Mouse (Mus musculus): ENCODE results near the gene Ywhae.

Ywhae gene

GRCm38 (mm10) chr11:75794602-75795320 is 62.1 kb downstream of the Ywhae start:
- no peak for DNase-seq (ENCODE audit: low read depth, low spot score)

GRCm38 (mm10) chr11:75795321-75795636 is 62.6 kb downstream of the Ywhae start:
- DNase-seq (ENCODE audit: low read depth, low spot score) = no peak

- peak; percentile 16 for DNase-seq (ENCODE audit: low read depth, low spot score)
Observed at GRCm38 (mm10) chr11:75796029-75796445, 63.4 kb downstream of the Ywhae start, which contains the start of gene Doc2b. Gene Doc2b, minus strand, starts transcription at chr11:75796049.

GRCm38 (mm10) chr11:75796536-75797246 is 64.0 kb downstream of the Ywhae start:
- DNase-seq (ENCODE audit: low read depth, low spot score) = no peak

GRCm38 (mm10) chr11:75801369-75801768 is 68.7 kb downstream of the Ywhae start:
- no peak for DNase-seq (ENCODE audit: low read depth, low spot score)

GRCm38 (mm10) chr11:75801771-75802550 is 69.3 kb downstream of the Ywhae start:
- no peak for DNase-seq (ENCODE audit: low read depth, low spot score)

GRCm38 (mm10) chr11:75807486-75807885 is 74.8 kb downstream of the Ywhae start:
- no peak for DNase-seq (ENCODE audit: low read depth, low spot score)

- no peak for DNase-seq (ENCODE audit: low read depth, low spot score)
Observed at GRCm38 (mm10) chr11:75810526-75810925, 77.9 kb downstream of the Ywhae start.

GRCm38 (mm10) chr11:75811900-75812299 is 79.2 kb downstream of the Ywhae start:
- DNase-seq (ENCODE audit: low read depth, low spot score) = peak; percentile 28

GRCm38 (mm10) chr11:75813085-75813484 is 80.4 kb downstream of the Ywhae start:
- DNase-seq (ENCODE audit: low read depth, low spot score) = no peak
